Mouse (Mus musculus) ovary, postnatal 14 days (tissue): ENCODE data around the gene Opalin.

Experiments
- DNase-seq: peaks from one replicate; pipeline ENCODE4 v3.0.0; 2022; ENCODE audit warnings: low spot score

The Opalin gene

DNA sequence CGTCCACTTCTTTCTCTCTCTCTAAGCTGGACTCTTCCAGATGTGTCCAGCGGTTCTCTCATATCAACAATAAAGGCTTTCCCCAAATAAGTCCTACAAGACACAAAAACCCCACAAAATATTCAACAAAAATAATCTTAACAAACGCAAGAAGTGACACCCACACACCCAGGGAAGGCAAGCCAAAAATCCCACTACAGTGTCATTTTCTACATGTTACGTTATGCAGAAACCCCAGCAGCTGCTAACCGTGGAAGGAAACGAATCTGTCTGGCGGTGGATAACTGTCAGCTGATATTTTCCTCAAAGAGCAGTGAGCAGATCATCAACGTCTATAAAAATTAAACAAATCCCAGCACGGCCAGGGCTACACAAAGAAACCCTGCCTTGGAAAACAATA lies 62.9 kb downstream of the Opalin start:
- DNase-seq = no peak

GRCm38 (mm10) chr19:41013591-41013990 lies 63.3 kb downstream of the Opalin start:
- no peak for DNase-seq
